Mouse (Mus musculus): ENCODE data around the gene Tbx4.

- no peak for TF ChIP-seq CTCF (IDR thresholded peaks at IDR 0.05)
- no peak for TF ChIP-seq POLR2A (IDR thresholded peaks at IDR 0.05; ENCODE audit: insufficient read depth, low read depth, low read length)
- TF ChIP-seq EP300 (IDR thresholded peaks at IDR 0.05; ENCODE audit: insufficient read depth, low read depth, low read length): no peak
Observed at GRCm38 (mm10) chr11:85838424-85839257, 47.6 kb upstream of the Tbx4 start.

Data from heart, adult 2 months (tissue).